Mouse (Mus musculus) kidney, adult 2 months (tissue): Measurements from ENCODE around the gene Fam131a. TPM values are rescaled to one million over a fixed set of nuclear protein-coding genes. Genes with fewer than 3 reads are reported as not detected.
A peak's percentile ranks its signal among the peaks of the same experiment; 100 is the strongest.
"Not testable (repeated sequence)": the region's sequence is repeated elsewhere in the genome, so short reads cannot be mapped to it uniquely, and the experiment has no call there.

ENCODE experiments used
- DNase-seq: peaks from one replicate; pipeline ENCODE4 v3.0.0; 2021
- H3K27ac ChIP-seq: fragments of 200-500 bp; 2 replicates; pipeline ENCODE4 v1.5.1; 2012; ENCODE audit warnings: low read depth, low read length, control low read depth, inconsistent platforms; ENCODE audit not compliant: insufficient read depth
- H3K27me3 ChIP-seq: fragments of 200-500 bp; replicated peaks from 2 replicates; pipeline ENCODE4 v1.6.1; 2012; ENCODE audit warnings: mild to moderate bottlenecking, moderate library complexity, low read length, inconsistent platforms; ENCODE audit not compliant: control insufficient read depth, insufficient read depth
- H3K36me3 ChIP-seq: fragments of 200-500 bp; 2 replicates; pipeline ENCODE4 v1.6.1; 2012; ENCODE audit warnings: mild to moderate bottlenecking, moderate library complexity, low read length, inconsistent platforms; ENCODE audit not compliant: control insufficient read depth, insufficient read depth
- H3K4me1 ChIP-seq: fragments of 200-500 bp; 2 replicates; pipeline ENCODE4 v1.6.1; 2011; ENCODE audit warnings: low read length; ENCODE audit not compliant: control insufficient read depth, insufficient read depth
- H3K4me3 ChIP-seq: fragments of 200-500 bp; 2 replicates; pipeline ENCODE4 v1.5.1; 2011; ENCODE audit warnings: mild to moderate bottlenecking, low read depth, low read length, control low read depth; ENCODE audit not compliant: insufficient read depth
- CTCF ChIP-seq: fragments of 200-500 bp; conservative IDR thresholded peaks from 2 replicates; pipeline ENCODE4 v1.5.1; 2011; ENCODE audit warnings: low read depth, mild to moderate bottlenecking, control low read depth, low read length, moderate library complexity, mixed read lengths; ENCODE audit not compliant: insufficient read depth, insufficient read length
- POLR2A ChIP-seq: fragments of 200-500 bp; IDR thresholded peaks from one replicate; pipeline ENCODE4 v1.6.1; 2011; ENCODE audit warnings: low read depth, low read length, control low read depth
- WGBS: fragments of 180-500 bp; shearing (Covaris S2); methylation state at CpG from one replicate; pipeline ENCODE4 v1.1.7; 2018; 5-methylcytosine and 5-hydroxymethylcytosine counted together
- polyA plus RNA-seq: library from polyadenylated mRNA; depleted of rRNA; stranded (reverse); fragments of >200 nt; gene quantifications from 2 replicates; pipeline ENCODE4 v1.2.3, GENCODE M21; 2012; rRNA removed

The Fam131a gene
- polyA plus RNA-seq, result 3.6 and 4.7 TPM in 2 replicates

- Histone ChIP-seq H3K4me3 (peak within 1 kb of the TSS; percentile 84), H3K27ac (0 out of 2 replicates have a peak within 1 kb of the TSS, but pooled peaks have one; percentile 21), H3K4me1 (no peaks in the 10 kb centered on the region), H3K36me3 (peaks cover 4% of the 10 kb centered on the region), H3K27me3 (no peaks in the 10 kb centered on the region)
- peak; percentile 90 for DNase-seq
- TF ChIP-seq CTCF (no peak), POLR2A (peak; percentile 51)
- 2% methylated on average over 37 of the region's 37 CpGs for WGBS
Observed at GRCm38 (mm10) chr16:20693111-20693701, at the start of gene Fam131a. TSS of gene Fam131a (plus strand) at chr16:20693241.

- DNase-seq, result no peak
- no peak for TF ChIP-seq POLR2A
- TF ChIP-seq CTCF, result no peak
- 81% methylated on average over 7 of the region's 7 CpGs for WGBS
- Histone ChIP-seq H3K4me3 (no peak overlapping the region), H3K27ac (no peak overlapping the region), H3K27me3 (no peaks in the 10 kb centered on the region), H3K4me1 (no peaks in the 10 kb centered on the region), H3K36me3 (no peaks in the 10 kb centered on the region)
Observed at GRCm38 (mm10) chr16:20643911-20644310, 49.1 kb upstream of the Fam131a start.

- no peaks in the 10 kb centered on the region for H3K27me3 ChIP-seq
- H3K4me3 ChIP-seq, result peak within 1 kb of the TSS; percentile 67
- peak within 1 kb of the TSS; percentile 52 for H3K27ac ChIP-seq
- peak; percentile 98 for DNase-seq
- 1% methylated on average over 46 of the region's 46 CpGs for WGBS
- H3K36me3 ChIP-seq, result peaks cover 4% of the 10 kb centered on the region; the same call in 1 of the 2 replicates
- H3K4me1 ChIP-seq, result no peaks in the 10 kb centered on the region; the same call in 1 of the 2 replicates
- TF ChIP-seq CTCF (no peak), POLR2A (peak; percentile 42)
Observed at GRCm38 (mm10) chr16:20651076-20651946, 41.7 kb upstream of the Fam131a start, which contains the start of gene Psmd2. TSS of gene Psmd2 (plus strand) at chr16:20651652.

GRCm38 (mm10) chr16:20651947-20652310 is 41.1 kb upstream of the Fam131a start:
- TF ChIP-seq POLR2A, result no peak
- TF ChIP-seq CTCF, result no peak
- WGBS, result 6% methylated on average over 12 of the region's 12 CpGs
- Histone ChIP-seq H3K27ac (peak overlapping the region; percentile 52; the same call in 1 of the 2 replicates), H3K36me3 (peaks cover 9% of the 10 kb centered on the region), H3K4me1 (no peaks in the 10 kb centered on the region; the same call in 1 of the 2 replicates), H3K4me3 (peak overlapping the region; percentile 67), H3K27me3 (no peaks in the 10 kb centered on the region)
- no peak for DNase-seq

- H3K27ac ChIP-seq, result no peak overlapping the region
- 47% methylated on average over 2 of the region's 2 CpGs for WGBS
- H3K4me3 ChIP-seq, result no peak overlapping the region
- no peak for DNase-seq
- TF ChIP-seq CTCF (no peak), POLR2A (no peak)
- H3K36me3 ChIP-seq, result peaks cover 15% of the 10 kb centered on the region
- no peaks in the 10 kb centered on the region for H3K27me3 ChIP-seq
- no peaks in the 10 kb centered on the region; the same call in 1 of the 2 replicates for H3K4me1 ChIP-seq
Observed at GRCm38 (mm10) chr16:20653315-20653714, 39.7 kb upstream of the Fam131a start.

- H3K27me3 ChIP-seq, result no peaks in the 10 kb centered on the region
- no peak for DNase-seq
- no peaks in the 10 kb centered on the region; the same call in 1 of the 2 replicates for H3K4me1 ChIP-seq
- peaks cover 18% of the 10 kb centered on the region for H3K36me3 ChIP-seq
- 92% methylated on average over 4 of the region's 4 CpGs for WGBS
- no peak overlapping the region for H3K4me3 ChIP-seq
- no peak overlapping the region for H3K27ac ChIP-seq
- TF ChIP-seq CTCF, result no peak
- no peak for TF ChIP-seq POLR2A
Observed at GRCm38 (mm10) chr16:20657661-20658060, 35.4 kb upstream of the Fam131a start.

- H3K36me3 ChIP-seq, H3K27me3 ChIP-seq, DNase-seq, H3K4me1 ChIP-seq, H3K4me3 ChIP-seq, H3K27ac ChIP-seq: not testable (repeated sequence)
- WGBS, result over 99% methylated on average over 5 of the region's 6 CpGs
Observed at GRCm38 (mm10) chr16:20668013-20668412, 25.0 kb upstream of the Fam131a start, which contains the start of gene Eif4g1. TSS of gene Eif4g1 (plus strand) at chr16:20668313.
